Mouse (Mus musculus) splenic B cell, adult 2 months (primary cell): ENCODE measurements at regions not wholly inside any gene's neighbourhood (a gene's known extent, or its start where the extent isn't known, plus 50 kb on each side); places are given as distances from the start of the nearest gene placed in this dataset.

Experiments used
- DNase-seq: peaks from one replicate; pipeline ENCODE4 v3.0.0-alpha.2; 2011; ENCODE audit warnings: low read depth, low spot score
- H3K27me3 ChIP-seq: 2 replicates; pipeline ENCODE4 v1.6.1; 2012; ENCODE audit warnings: mild to moderate bottlenecking, low read length, moderate library complexity, mixed read lengths; ENCODE audit not compliant: control insufficient read depth, poor library complexity, insufficient read depth, severe bottlenecking
- H3K36me3 ChIP-seq: 2 replicates; pipeline ENCODE4 v1.6.1; 2012; ENCODE audit warnings: mild to moderate bottlenecking, low read length, moderate library complexity, mixed read lengths; ENCODE audit not compliant: control insufficient read depth, poor library complexity, insufficient read depth, severe bottlenecking

DNA sequence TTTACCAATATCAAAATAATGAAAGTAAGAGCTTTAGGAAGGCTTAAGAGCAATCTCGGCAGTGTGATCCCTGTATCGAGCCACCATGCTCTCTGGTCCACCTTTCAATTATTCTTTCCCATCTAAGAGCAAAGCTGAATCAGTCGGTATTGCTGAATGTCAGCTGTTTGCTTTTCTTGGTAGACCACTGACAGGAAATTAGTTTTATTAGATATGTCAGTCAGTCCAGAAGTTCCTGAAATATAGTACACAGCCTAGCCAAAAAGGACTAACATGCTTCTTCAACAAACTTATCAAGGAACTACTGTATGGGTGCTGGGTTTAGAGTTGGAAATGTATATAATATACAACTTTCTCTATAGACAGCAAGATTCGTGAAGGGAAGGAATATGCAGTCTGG, 91.3 kb upstream of the 1700020N01Rik start:
- Histone ChIP-seq H3K27me3 (no peaks in the 10 kb centered on the region), H3K36me3 (no peaks in the 10 kb centered on the region)
- DNase-seq, result no peak

DNA sequence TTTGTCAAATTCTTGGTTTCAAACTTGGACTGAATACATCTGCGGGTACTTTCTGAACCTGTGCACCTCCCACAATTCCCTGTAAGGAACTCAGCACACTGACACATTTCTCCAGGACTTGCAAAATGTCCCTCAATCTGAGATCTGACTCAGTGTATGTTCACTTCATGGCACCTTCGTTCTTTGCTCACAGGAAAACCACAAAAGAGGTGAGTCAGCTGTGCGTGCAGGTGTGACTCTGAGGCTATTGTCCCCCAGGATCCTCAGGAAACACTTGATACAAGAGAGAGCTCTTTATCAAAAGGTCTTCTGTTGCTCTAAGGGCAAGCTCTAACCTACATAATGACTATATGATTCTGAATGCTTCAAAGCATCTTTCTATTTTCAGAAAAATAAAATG, 88.5 kb upstream of the 1700020N01Rik start:
- Histone ChIP-seq H3K36me3 (no peaks in the 10 kb centered on the region), H3K27me3 (no peaks in the 10 kb centered on the region)
- no peak for DNase-seq

DNA sequence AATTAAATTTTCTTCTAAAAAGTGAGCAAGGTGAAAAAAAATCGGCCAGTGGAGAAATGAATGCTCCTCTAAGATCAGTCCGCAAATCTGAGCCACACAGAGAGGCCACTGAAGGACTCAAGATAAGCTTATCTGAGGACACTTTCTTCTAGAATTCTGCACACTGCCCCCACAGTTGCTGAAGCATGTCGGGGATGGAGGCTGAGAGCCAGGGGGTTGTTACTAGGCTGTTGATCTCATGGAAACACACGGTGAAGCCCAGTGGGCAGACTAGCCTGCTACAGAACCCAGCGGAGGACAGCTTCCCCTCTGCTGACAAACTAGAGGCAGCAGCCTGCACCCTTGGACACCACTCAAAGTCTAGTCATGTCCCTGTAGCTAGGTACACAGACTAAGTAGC, 81.6 kb upstream of the 1700020N01Rik start:
- no peaks in the 10 kb centered on the region for H3K36me3 ChIP-seq
- no peak for DNase-seq

DNA sequence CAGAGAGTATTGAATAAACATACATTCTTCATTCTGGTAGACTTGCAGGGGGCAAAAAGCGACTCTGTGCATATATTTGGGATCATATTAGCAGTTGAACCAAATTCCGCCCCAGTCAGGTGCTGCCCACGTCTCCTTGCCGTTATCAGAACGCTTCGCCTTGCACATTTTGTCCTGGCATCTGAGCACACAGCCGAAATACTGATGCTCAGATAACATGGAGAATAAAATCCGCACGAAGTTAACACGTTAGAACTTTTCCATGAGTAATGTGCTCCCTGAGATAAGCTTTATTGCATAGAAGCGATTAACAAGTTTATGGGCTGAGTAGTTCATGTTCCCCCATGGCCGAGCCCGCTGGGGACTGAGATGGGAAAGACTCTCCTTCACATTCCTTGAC, 80.5 kb upstream of the 1700020N01Rik start:
- no peaks in the 10 kb centered on the region for H3K36me3 ChIP-seq
- H3K27me3 ChIP-seq, result no peaks in the 10 kb centered on the region
- DNase-seq, result no peak

More for the DNA sequence above, 81.6 kb upstream of the 1700020N01Rik start:
- H3K27me3 ChIP-seq, result no peaks in the 10 kb centered on the region

DNA sequence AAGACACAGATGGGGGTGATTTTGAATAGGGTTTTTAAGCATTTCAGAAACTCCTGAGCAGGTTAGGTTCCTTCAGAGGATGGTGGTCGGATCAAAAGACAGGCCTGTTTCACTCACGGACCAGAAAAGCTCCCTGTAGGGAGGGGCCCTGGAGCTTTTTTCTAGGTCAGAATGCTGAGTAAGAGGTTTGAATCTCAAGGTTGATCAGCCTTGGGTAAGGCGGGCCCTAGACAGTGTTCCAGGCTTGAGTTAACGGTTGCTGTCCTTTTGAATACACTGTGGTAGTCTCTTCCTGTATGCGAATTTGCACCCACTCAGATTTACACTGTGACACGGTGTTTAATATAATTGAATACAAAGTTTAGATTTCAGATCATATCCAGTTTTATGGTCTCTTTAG, 75.2 kb upstream of the 1700020N01Rik start:
- DNase-seq, result no peak
- H3K27me3 ChIP-seq, result no peaks in the 10 kb centered on the region
- H3K36me3 ChIP-seq, result no peaks in the 10 kb centered on the region

DNA sequence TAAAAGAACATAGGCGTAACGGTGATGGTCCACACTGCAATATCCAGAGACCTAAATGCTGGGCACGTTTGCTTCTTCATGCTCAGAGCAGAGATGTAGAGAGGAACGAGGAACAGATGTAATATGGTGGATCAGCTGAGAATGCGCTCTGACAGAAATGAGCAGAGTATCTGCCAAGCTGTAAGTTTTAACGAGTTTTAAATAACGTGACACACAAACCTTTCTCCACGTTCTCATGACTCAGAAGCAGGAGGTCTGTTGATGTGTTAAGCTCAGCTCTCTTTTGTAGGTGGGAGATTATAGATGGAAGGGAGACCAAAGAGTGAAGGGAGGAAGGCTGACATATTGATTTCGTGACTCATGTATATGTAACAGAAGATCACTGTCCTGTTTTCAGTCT, 72.1 kb upstream of the 1700020N01Rik start:
- Histone ChIP-seq H3K36me3 (no peaks in the 10 kb centered on the region), H3K27me3 (no peaks in the 10 kb centered on the region)
- no peak for DNase-seq

DNA sequence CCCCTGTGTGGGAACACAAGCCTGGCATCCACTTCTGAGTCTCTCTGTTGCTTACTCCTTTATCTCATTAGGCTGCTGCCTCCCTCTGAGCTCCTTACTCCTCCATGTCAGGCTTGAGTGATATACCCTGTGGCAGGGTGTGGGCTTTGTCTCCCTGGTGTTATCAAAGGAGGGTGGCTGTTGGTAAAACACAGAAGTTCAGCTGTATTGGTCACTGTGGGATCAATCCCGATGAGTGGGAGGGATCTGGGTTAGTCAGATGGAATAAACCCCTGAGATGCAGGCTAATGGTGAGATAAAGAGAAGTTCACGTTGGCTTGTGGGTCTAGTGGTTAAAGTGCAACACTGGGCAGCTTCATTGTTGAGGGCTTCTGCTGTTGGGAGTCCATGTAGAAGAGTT, 67.4 kb upstream of the 1700020N01Rik start:
- no peaks in the 10 kb centered on the region for H3K36me3 ChIP-seq
- H3K27me3 ChIP-seq, result no peaks in the 10 kb centered on the region
- DNase-seq, result no peak

DNA sequence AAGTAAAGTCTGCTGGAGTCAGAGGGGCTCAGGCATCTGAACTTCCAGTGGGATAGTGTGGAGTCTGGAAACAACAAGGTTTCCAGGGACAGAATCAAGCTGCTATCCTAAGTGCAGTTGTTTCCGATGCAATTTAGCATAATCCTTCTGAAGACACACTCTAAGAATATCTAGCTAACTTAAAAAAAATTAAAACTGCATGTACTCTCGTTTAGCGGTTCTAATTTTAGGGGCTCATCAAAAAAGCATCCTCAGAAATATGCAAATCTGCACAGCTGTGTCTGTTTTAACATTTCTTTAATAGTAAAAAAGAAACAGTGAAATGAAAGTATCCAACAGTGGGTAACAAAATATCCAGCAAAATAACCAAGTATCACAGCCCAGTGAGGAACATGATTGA, 64.5 kb upstream of the 1700020N01Rik start:
- Histone ChIP-seq H3K36me3 (no peaks in the 10 kb centered on the region), H3K27me3 (no peaks in the 10 kb centered on the region)
- no peak for DNase-seq

DNA sequence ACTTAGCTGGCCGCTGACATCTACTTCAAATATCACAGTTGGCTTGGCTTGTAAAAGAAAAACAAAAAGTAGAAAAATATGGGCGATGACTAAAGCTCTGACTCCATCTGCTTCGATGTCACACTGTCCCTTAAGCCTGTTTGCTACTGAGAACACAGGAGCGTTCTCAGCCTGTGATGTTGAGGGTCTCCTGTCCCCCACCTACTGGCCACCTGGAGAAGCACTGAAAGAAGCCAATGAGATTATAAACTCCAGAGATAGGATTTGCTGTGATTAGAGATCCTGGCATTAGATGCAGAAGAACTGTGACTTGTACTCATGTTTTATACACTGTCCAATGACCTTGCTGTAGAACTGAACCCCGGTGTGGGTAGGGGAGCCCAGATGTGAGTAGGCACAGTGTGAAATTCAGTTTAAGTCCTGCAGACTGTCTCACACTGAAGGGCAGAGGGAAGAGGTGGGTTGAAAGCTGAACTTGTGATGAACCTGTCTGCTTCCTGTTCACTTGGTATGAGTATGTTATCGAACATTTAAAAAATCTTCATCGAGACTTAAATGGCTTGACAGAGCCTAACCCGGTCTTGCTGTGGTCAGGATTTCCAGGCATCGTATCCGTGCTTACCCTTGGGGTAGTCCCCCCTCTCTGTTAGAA, 63.7 kb upstream of the 1700020N01Rik start:
- Histone ChIP-seq H3K27me3 (no peaks in the 10 kb centered on the region), H3K36me3 (no peaks in the 10 kb centered on the region)
- DNase-seq, result peak; percentile 13

DNA sequence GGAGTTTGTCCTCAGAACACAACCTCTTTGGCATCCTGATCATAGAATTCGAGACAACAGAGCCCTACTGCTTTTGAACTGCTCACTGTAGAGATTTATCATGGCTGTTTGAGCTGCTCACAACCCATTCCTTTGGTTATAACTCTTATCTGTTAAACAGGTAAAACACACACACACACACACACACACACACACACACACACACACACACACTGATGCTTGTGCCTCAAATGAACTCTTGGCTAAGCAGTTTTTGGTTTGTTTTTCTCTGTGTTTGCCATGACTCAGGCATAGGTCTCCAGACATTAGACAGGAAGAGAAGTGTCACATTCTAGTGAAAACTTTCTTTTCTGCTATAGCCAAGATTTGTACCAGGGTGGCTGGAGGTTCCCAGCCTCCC, 60.8 kb upstream of the 1700020N01Rik start:
- H3K27me3 ChIP-seq, result no peaks in the 10 kb centered on the region
- no peaks in the 10 kb centered on the region for H3K36me3 ChIP-seq
- no peak for DNase-seq

DNA sequence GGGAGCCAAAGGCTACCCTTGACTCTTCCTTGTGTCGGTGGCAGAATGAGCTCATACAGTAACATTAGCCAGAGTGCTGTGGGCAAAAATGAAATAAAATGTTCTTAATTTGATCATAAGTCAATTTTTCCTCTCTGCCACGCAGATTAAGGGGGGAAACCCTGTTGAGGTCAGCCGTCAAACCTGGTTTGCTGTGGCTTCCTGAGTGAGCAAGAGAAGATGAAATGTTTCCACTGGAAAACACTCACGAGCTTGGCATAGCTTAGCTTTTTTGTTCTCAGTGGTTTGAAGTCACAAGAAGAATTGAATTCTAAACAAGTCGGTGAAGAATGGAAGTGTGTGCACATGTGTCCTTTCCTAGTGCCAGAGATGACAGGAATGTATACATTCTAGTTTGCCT, 57.3 kb upstream of the 1700020N01Rik start:
- Histone ChIP-seq H3K27me3 (no peaks in the 10 kb centered on the region), H3K36me3 (no peaks in the 10 kb centered on the region)
- peak; percentile 54 for DNase-seq

DNA sequence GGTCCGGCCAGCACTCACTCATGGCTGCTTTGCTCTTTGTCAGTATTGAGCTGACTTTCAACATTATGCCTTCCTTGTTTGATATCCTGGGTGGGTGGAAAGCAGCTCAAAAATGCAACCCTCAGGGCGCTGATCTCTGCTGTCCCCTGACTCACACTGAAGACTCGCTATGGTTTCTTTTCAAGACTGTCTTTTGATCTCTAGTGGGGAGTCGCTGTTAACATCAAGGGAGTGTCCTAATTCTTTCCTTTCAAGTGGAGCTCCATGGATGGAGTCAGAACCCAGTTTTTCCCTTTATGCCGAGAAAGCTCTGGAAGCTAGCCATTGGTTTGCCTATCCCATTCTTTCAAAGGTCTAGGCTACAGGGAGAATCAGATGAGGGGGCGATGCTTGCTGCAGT, 54.5 kb upstream of the 1700020N01Rik start:
- DNase-seq, result no peak
- Histone ChIP-seq H3K36me3 (no peaks in the 10 kb centered on the region), H3K27me3 (no peaks in the 10 kb centered on the region)
